Mouse (Mus musculus) C2C12 (cell line): ENCODE data around the gene Fcrl1.

Source experiments
- CEBPB ChIP-seq: IDR thresholded peaks from one replicate; pipeline ENCODE4 v1.6.1; 2011; ENCODE audit warnings: low read depth, mild to moderate bottlenecking, control low read depth, moderate library complexity
- CTCF ChIP-seq: IDR thresholded peaks from one replicate; pipeline ENCODE4 v1.5.1; 2011; ENCODE audit not compliant: control insufficient read depth, insufficient read depth, insufficient read length
- MAX ChIP-seq: IDR thresholded peaks from one replicate; pipeline ENCODE4 v1.6.1; 2011; ENCODE audit warnings: mild to moderate bottlenecking, control low read depth
- MYOD1 ChIP-seq: IDR thresholded peaks from one replicate; pipeline ENCODE4 v1.6.1; 2011; ENCODE audit warnings: low read depth; ENCODE audit not compliant: control insufficient read depth, insufficient read length
- MYOG ChIP-seq: IDR thresholded peaks from one replicate; pipeline ENCODE4 v1.6.1; 2011; ENCODE audit not compliant: control insufficient read depth, insufficient read length; ENCODE audit errors: extremely low read depth
- USF1 ChIP-seq: IDR thresholded peaks from one replicate; pipeline ENCODE4 v1.6.1; 2011; ENCODE audit warnings: low read depth, mild to moderate bottlenecking, control low read depth, moderate library complexity

- TF ChIP-seq MAX: no peak
- no peak for TF ChIP-seq CTCF
- no peak for TF ChIP-seq CEBPB
- no peak for TF ChIP-seq MYOD1
- no peak for TF ChIP-seq MYOG
- TF ChIP-seq USF1: no peak
Measured at GRCm38 (mm10) chr3:87385105-87385504, 8.9 kb downstream of the Fcrl1 start.
